Mouse (Mus musculus): ENCODE measurements around the gene Prkd2.

GRCm38 (mm10) chr7:16869497-16869896, 26.8 kb downstream of the Prkd2 start:
- no peak for TF ChIP-seq CTCF (IDR thresholded peaks at IDR 0.05; ENCODE audit: low read depth)
- no peak for TF ChIP-seq EP300 (IDR thresholded peaks at IDR 0.05; ENCODE audit: low read depth)

Measured in heart, postnatal 0 days (tissue).